Mouse (Mus musculus): Measurements from ENCODE around the gene Plekha5.
"Not testable (repeated sequence)": the region's sequence is repeated elsewhere in the genome, so short reads cannot be mapped to it uniquely, and the experiment has no call there.

Plekha5 gene

DNA sequence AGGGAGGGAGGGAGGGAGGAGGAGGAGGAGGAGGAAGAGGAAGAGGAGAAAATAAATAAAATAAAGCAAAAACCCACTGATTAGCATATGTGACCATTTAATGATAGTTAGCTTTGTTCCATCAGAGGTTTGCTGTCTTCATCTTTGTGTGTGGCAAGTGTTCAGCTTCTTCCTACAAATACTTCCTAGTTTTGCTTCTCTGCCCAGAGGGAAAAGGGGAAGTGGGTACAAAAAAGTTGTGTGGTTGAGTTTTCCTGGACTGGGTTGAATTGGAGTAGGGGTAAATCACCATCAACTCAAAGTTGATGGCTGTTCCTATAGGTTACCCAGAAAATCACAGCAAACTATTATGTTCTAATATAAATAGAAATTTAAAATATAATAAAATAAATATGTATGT, 65.7 kb downstream of the Plekha5 start:
- DNase-seq (ENCODE audit: low spot score): no peak

DNA sequence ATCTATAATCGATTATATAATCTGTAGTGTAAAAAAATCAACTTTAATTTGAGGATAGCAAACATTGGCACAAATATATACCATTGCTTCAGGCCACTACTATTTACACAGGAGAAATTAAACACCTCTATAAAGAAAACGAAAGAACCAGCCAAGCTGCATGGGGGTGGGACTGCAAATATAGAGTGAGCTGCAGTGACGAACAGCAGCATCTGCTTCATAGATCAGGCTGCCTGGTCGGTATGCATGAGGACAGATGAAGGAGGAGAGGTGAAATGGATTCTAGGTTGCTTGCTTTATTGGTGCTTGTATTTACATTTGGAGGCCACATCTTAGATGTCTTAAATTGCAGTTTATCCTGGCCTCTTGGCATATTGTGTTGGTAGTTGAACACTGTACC, 66.4 kb downstream of the Plekha5 start:
- DNase-seq (ENCODE audit: low spot score): no peak

DNA sequence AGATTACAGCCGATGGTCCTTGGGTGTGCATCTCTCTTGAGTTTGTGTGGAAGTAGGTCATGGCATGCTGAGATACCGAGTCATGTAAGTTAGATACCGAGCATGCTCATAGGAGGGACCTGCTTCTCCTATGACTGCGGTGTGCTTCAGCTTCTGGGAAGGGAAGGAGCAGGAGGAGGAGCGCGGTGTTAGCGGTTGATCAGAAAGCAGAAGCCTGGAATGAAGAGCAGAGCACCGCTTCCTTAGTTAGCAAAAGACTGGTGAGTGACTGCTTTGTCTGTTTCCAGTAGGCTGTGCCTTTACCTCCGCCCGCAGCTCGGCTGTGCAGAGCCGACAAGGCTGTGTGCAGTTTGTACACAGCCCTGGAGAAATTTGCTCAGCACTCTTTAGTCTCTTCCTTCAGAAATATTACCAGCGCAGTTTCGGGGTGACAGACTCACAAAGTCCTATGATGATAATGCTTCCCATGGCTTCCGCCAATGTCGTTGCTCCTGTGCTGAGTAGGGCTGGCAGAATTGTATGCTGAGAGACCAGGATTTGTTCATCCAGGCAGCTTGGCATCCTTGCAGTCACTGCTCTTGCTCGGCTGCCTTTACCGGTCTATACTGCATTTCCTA, 67.2 kb downstream of the Plekha5 start:
- no peak for DNase-seq (ENCODE audit: low spot score)

DNA sequence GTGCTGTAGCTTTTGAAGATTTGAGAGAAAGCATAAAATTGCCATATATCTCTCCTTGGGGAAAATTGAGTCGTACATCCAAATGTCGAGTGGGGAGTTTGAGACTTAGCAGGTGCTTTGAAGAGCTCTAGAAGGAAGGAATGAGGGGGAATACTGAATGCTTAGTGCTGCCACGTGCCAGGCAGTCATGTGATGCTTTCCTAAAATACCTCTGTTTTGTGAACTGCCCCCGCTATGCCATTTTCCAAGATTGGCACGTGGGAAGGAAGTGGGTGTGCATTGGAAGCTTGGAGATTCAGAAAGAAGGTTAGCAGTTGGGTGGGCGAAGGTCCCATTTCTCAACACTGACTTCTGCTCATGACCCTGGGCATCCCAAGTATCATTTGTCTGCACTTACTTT, 68.2 kb downstream of the Plekha5 start:
- no peak for DNase-seq (ENCODE audit: low spot score)

DNA sequence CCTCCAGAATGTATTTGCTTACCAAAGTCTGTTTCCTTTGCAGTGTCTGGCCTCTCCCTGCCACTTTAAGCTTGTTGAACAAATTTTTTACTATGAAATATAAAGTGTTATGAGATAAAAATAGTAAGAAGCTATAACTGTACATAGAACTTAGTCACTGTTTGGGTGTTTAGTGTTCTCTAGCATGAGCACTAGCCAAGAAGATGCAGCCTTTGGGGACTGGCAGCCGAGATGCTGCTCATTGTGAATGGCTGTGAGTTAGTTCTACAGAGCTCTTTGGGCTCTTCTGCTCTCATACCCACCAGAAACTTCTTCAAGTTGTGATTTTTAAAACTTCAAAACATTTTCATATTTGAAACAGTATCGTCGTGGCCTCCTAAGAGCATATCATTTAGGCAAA, 74.2 kb downstream of the Plekha5 start:
- DNase-seq (ENCODE audit: low spot score): no peak

DNA sequence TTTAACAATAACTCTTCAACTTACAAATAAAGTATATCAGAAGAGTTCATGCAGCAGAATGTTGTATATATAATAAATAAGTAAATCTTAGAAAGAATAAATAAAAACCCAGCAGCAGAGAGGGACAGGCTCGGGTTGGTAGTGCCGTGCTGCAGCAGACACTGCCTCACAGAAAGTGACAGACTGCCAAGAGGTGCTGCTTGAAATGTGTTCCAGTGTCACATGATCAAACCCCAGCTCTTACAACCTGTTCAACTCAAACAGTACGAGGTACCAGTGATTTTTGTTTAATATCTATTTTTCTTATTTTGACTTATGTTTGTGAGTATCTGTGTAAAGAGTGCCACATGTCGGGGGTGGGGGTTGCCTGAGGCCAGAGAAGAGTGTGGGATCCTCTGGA, 75.1 kb downstream of the Plekha5 start:
- DNase-seq (ENCODE audit: low spot score): no peak

DNA sequence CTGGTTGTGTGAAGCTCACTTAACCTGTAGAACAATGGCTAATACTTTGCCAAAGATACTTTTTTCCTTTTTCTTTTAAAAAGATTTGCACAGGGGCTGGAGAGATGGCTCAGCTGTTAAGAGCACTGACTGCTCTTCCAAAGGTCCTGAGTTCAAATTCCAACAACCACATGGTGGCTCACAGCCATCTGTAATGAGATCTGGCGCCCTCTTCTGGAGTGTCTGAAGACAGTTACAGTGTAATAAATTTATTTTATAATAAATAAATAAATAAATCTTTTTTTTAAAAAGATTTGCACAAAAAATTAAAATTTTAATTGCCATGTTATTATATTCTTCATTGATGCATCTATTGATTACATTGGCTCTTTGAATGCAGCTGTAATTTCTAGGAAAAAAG, 77.0 kb downstream of the Plekha5 start:
- DNase-seq (ENCODE audit: low spot score): not testable (repeated sequence)

DNA sequence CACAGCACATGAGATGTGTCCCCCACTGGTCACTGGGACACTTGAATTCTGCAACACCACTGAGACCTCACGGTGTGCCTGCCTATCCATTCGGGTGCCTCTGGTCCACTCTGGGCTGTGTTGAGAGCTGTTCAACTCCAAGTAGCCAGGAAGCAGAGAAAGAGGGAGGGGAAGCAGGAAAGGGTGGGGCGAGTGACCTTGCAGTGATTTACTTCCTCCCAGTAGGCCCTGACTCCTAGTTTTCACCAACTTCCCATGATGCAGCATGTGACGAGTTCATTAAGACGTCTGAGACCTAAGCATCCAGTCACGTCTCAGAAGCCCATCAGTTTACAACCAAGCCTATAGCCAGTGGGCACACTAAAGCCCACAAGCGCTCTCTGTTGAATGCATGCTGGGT, 78.0 kb downstream of the Plekha5 start:
- no peak for DNase-seq (ENCODE audit: low spot score)

DNA sequence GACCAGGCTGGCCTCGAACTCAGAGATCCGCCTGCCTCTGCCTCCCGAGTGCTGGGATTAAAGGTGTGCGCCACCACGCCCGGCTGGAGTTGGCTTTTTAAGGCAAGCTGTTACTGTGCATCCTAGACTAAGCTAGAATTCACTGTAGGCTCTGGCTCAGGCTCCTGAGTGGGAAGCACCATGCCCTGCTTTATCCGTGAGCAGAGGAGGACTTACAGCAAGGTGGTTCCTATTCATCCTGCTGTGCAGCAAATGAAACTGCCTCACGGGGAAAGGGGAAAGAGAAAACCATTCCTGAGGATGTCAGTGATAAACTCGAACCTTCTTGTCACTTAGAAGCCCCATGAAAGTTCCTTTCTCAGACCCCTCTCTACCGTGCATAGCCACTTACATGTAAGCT, 80.9 kb downstream of the Plekha5 start:
- DNase-seq (ENCODE audit: low spot score): no peak

DNA sequence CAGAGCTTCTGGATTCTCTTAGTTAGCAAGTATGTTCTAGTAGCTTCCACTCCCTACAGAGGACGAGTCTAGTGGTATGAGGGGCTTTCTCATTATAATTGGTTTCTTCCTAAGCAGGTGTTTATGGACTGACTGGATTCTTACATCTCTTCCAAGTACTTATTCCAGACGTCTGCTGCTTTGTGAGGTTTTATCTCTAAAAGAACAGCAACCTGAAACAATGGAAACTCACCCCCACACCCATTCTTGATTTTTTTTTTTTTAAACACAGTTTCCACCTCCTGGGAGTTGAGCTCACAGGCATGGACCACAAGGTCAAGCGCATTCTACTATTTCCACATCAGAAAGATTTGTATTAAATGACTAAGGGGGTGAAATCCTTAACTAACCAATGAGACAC, 83.8 kb downstream of the Plekha5 start:
- no peak for DNase-seq (ENCODE audit: low spot score)

DNA sequence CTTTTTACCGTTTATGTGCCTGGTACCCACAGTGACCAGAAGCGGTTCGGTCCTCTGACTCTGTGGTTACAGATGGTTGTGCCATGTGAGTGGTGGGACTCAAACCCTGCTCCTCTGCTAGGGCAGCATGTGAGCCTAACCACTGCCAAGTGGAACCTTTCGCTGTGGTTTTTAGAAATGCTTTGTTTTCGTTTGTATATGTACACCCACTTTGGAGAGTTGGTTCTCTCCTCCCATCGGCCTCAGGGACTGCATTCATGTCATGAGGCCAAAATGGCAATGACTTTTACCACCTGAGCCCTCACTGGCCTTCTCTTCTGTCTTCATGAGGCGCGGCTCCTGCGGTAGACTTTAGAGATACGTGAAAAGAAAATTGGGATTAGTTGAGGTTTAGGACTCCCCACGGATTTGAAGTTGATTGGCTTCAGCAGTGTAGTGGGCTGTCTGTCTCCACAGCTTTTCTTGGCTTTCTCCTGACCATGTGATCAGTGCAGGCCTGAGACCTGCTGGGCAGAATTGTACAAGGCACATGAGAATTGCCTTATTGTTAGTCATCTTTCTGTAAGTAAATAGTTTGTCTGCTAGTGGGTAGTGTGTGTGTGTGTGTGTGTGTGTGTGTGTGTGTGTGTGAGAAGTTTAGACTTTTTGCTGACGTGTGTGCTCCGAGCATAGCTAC, 84.8 kb downstream of the Plekha5 start:
- no peak for DNase-seq (ENCODE audit: low spot score)

DNA sequence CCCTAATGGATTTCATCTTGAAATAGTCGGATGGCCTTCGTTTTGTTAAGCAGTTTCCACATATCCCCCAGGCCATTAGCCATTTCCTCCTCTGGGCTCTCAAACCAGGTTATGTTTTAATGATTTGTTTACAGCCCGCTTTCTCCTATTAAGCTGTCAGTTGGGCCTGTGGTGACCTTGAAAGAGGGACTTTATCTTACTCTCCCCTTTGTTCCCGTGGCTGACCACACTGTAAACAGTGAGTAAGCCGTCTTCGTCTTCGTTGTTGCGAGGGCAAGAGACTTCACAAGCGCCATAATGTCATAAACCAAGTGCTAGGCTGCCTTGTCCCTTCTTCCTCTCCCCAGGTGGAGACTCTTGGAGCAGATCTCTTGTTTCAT, 85.3 kb downstream of the Plekha5 start:
- DNase-seq (ENCODE audit: low spot score): peak; percentile 42

DNA sequence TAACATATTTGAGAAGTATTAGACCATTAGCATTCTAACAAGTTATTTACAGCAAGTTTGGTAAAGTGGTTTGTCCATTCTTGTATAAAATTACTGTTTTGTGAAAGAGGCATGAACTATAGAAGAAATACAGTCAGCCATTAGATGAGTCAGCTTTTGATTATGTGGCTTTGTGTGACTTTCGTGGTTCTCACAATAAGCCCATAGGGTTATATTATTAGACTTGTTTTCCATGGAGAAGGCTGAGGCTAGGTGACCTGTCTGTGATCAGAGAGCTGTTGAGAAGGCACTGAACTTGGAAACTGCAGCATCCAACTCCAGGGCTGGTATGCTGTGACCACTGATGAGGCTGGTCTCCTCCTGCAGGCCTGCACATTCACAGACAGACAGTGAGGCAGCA, 88.2 kb downstream of the Plekha5 start:
- DNase-seq (ENCODE audit: low spot score): no peak

DNA sequence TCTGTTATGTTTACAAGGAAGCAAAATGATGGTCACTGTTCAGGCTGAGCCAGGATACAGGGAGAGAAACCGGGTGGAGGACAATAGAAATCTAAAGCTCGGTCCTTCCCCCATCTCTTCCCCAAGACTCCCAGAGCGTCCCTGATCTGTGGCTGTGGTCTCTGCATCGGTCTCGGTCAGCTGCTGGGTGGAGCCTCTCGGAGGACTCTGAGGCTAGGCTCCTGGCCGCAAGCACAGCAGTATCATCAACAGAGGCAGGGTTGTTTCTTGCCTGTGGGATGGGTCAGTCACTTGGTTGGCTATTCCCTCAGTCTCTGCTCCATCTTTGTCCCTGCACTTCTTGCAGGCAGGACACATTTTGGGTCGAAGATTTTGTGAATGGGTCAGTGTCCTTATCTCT, 88.6 kb downstream of the Plekha5 start:
- no peak for DNase-seq (ENCODE audit: low spot score)

DNA sequence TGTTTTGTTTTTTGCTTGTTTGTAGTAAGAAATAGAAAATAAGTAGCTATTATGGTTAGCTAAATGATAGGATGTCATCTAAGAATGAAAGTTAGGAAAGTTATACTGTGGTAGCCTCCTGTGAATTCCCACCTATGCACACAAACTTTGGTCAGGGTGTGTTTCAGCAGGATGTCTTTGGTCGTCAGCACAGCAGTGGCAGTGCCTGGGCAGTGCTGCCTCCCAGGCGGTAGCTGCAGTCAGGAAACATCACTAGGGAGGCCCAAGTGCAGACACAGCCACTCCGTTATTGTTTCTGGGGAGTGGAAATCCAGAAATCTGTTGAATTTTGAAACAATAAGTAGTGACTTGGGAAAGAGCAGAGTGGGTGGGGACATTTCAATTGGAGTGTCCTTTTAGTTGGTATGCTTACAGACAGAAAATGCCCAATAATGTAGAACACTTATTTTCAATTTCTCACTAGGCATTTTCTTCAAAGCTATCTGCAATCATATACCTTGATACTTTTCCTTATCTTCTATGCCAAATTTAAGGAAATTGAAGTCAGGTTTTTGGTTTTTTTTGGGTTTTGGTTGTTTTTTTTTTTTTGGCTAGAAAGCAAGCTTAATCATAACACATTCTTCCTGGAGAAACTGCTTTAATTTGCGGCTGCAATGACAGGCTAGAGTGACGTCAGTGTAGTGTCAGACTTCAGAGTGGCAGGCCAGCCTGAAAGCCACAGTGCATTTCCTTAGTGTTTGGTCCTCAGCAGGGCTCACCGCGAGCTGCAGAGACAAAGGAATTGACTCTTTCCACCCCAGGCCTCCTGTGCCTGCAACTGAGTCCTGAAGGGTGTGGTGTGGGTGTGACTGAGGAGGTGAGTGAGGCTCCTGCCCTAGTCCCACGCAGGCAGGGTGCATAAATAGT, 90.6 kb downstream of the Plekha5 start:
- no peak for DNase-seq (ENCODE audit: low spot score)

DNA sequence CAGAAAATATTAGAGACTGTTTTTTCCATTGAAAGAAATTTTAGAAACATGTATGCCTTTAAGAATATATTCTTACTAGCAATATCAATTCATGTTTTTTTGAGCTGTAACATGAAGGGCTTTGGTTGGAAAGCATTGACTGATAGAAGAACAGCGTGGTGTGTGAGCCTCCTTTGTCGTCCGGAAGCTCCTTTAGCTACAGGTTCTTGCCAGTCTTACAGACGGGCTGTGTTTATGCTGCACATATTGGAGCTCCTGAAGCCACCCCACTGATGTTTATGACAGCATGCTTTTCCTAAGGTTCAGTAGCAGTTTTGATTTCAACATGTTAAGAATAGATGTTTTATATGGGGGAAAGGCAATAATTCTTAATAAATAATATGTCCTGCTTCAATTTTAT, 91.7 kb downstream of the Plekha5 start:
- no peak for DNase-seq (ENCODE audit: low spot score)

DNA sequence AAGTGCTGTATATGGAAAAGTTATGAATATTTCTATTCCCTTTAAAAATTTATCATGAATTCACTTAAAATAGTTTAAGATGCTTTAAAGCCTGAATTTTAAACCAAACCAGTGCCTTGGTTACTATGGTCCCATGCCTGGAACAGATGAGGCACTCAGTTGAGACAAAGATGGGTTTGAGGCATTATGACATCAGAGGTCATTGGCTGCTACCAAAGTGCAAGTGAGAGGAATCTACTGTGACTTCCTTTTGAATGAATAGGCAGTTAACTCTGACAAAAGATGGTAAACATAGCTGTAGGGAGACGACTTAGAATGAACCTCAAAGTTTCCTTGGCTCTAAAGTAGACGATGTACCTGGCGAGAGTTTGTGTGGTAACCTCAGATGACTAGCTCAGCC, 92.3 kb downstream of the Plekha5 start:
- DNase-seq (ENCODE audit: low spot score): no peak

DNA sequence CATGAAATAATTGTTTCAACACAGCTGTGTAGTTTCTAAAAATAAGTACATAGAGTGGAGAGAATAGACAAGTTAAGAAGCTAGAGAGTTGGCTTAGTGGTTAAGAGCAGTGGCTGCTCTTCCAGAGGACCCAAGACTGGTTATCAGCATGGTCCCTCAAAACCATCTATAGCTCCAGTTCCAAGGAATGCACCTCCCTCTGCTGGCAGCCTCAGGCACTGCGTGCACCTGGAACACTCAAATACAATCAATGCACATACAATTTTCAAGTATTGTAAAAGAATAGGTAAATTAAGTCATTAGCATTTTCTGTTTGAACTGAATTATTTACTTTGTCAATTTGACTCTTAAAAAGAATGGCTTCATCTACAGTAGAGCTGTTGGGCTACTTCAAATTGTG, 93.3 kb downstream of the Plekha5 start:
- DNase-seq (ENCODE audit: low spot score): no peak

DNA sequence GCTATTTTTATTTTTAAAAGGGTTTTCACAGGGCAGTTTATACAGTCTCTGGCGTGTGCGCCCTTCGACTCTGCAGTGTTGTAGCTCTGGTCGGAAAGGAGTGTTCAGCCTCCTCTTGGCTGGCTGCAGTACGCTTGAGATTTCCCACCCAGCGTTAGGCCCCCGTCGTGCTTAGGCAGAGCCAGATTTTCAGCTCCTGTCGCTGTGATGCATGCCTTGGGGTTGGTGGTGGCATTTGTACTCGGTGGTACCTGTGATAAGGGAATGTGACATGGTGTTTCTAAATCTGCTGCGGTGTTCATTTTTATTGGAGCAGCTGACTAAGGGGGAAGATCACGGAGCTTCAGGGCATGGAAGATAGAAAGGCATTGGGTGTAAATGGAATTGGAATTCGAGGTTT, 95.2 kb downstream of the Plekha5 start:
- DNase-seq (ENCODE audit: low spot score): no peak

DNA sequence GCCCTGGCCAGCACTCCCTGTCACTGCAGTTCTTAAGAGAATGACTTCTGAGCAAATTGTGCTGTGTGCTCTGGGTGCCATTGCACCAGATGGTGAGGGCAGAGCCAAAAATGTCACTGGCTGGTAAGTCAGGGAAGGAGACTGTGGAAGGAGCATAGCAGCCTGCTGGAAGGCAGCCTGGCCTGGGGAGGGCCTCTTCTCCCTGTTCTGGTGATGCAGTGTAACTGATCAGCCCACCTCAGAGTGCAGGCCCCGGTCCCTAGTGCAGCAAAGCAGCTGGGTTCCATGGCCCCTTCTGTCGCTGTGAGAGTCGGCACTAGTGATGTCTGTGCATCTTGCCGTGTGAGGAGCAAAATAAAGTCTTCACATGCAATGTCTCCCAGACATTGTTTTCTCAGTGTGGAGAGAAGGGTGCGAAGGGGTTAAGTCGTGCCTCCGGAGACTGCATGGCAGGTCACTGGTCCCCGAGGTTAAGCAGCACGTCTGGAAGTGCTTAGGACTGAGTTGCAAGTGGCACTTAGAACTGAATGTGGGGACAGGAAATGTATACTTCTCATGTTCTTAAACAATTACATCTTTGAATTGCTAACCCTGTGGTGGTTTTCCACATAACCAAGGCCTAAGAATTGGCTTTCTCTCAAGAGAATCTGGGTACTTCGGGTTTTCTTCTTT, 95.8 kb downstream of the Plekha5 start:
- no peak for DNase-seq (ENCODE audit: low spot score)

DNA sequence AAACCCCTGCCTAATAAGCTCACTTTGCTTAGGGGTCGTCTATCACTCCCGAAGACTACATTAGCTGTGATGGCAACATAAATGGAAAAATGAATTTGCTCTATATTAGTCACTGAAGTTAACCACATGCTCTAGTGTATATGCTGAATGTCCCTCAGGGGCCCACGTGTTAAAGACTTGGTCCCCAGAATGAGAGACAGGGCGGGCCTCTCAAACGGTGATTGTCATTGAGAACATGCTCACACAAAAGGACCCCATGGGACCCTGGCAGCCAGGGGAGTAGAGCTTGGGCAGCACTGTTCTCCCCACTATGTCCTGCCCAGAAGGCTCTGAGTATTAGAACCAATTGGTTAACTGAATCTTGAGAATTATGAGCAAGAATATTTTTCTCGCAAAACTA, 97.1 kb downstream of the Plekha5 start:
- no peak for DNase-seq (ENCODE audit: low spot score)

DNA sequence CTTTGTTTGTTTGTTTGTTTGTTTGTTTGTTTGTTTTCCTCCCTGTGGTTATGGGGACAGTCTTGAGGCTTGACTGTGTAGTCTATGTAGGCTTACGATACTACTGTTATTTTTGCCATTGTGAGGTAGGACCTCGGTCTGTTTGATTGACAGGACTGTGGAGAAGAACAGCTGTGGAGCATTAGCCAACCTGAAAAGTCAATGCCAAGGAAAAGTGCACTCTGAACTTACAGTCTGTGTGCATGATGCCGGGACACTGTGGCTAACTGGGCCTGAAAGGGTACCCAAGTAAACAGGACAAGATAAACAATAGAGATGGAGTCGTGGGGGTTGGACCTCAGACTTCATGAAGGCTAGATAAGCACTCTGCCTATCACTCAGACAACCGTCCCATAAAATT, 98.0 kb downstream of the Plekha5 start:
- DNase-seq (ENCODE audit: low spot score): no peak

DNA sequence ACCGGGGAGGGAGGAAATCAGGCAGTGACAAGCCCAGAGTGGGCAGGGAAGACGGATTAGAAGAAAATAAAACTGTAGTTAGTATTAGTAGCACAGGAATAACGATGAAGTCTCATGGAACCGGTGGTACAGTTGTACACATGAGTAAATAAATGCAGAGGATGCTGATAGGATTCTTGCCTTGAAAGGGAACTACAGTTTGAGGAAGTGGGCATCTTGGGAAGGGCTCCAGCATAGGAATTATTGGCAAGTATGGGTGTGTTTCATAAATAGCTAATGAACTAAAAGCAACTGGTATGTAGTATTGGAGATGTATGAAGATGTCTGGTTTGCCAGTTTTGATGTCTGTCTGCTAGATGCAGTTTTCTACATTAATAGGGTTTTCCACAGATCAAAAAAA, 99.7 kb downstream of the Plekha5 start:
- no peak for DNase-seq (ENCODE audit: low spot score)

Data from yolk sac, embryonic 10.5 days (tissue).